Mouse (Mus musculus) midbrain, embryonic 14.5 days (tissue): ENCODE measurements around the gene Gm20388. TPM values are rescaled to one million over a fixed set of nuclear protein-coding genes. Genes with fewer than 3 reads are reported as not detected.

Experiments used
- ATAC-seq: fragments of 200-750 bp; cut with Nextera tagmentation; 2 replicates; pipeline ENCODE4 v1.8.0; 2017; ENCODE audit warnings: moderate number of reproducible peaks, moderate library complexity; ENCODE audit not compliant: low FRiP score, low TSS enrichment
- DNase-seq: peaks from one replicate; pipeline ENCODE4 v3.0.0-alpha.2; 2015
- H3K27ac ChIP-seq: fragments of 300-500 bp; sonication (generic); replicated peaks from 2 replicates; pipeline ENCODE4 v1.5.1; 2014; ENCODE audit warnings: mild to moderate bottlenecking, low read depth, low read length, moderate library complexity
- H3K27me3 ChIP-seq: fragments of 300-500 bp; sonication (generic); 2 replicates; pipeline ENCODE4 v1.6.1; 2014; ENCODE audit warnings: low read length, control low read depth, mixed read lengths; ENCODE audit not compliant: control insufficient read depth, insufficient read depth
- H3K36me3 ChIP-seq: fragments of 300-500 bp; sonication (generic); 2 replicates; pipeline ENCODE4 v1.6.1; 2014; ENCODE audit warnings: low read length, control low read depth; ENCODE audit not compliant: control insufficient read depth, insufficient read depth
- H3K4me1 ChIP-seq: fragments of 300-500 bp; sonication (generic); 2 replicates; pipeline ENCODE4 v1.6.1; 2014; ENCODE audit warnings: mild to moderate bottlenecking, antibody characterized with exemption, low read length, control low read depth; ENCODE audit not compliant: control insufficient read depth, insufficient read depth
- H3K4me2 ChIP-seq: fragments of 300-500 bp; sonication (generic); 2 replicates; pipeline ENCODE4 v1.6.1; 2014; ENCODE audit warnings: mild to moderate bottlenecking, low read length, moderate library complexity
- H3K4me3 ChIP-seq: fragments of 300-500 bp; sonication (generic); replicated peaks from 2 replicates; pipeline ENCODE4 v1.5.1; 2014; ENCODE audit warnings: low read depth, low read length
- H3K9ac ChIP-seq: fragments of 300-500 bp; sonication (generic); replicated peaks from 2 replicates; pipeline ENCODE4 v1.6.1; 2014; ENCODE audit warnings: mild to moderate bottlenecking, low read length, moderate library complexity
- H3K9me3 ChIP-seq: fragments of 300-500 bp; sonication (generic); 2 replicates; pipeline ENCODE4 v1.6.1; 2016; ENCODE audit warnings: low read length, control low read depth, mixed read lengths; ENCODE audit not compliant: control insufficient read depth
- WGBS: fragments of 180-500 bp; shearing (Covaris S2); extraction: QIAGEN DNeasy Blood & Tissue Kit; methylation state at CpG from one replicate; pipeline ENCODE4 v1.1.7; 2014; 5-methylcytosine and 5-hydroxymethylcytosine counted together
- polyA plus RNA-seq: library from polyadenylated mRNA; unstranded; fragments of >200 nt; fragmentation: Nextera tagmentation; extraction: Ambion mirVana; gene quantifications from 2 replicates; pipeline ENCODE4 v1.2.1, GENCODE M21; 2014

The Gm20388 gene
- polyA plus RNA-seq, 1 experiment from 2014 or later, result 4.1 TPM

DNA sequence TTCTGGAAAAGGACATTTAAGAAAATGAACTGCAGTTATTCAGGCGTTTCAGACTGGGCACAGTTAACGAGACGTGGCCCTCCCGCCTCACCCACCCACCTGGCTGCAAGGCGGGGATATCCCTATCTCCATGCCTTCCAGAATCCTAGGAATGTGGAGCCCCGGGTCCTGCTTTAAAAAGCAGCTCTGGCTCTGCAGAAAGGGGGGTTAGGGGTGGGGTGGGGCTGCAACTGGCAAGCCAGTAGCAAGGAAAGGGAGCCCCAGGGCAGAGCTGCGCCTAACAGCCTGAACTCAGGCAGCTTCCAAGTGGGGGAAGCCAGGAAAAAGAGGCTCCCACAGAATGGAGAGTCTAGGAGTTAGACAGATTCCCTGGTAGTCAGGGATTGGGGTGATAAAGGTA, 2668.6 kb downstream of the Gm20388 start:
- DNase-seq, result no peak
- no peak for ATAC-seq
- Histone ChIP-seq H3K9ac (no peak overlapping the region), H3K27ac (no peak overlapping the region), H3K27me3 (no peaks in the 10 kb centered on the region), H3K9me3 (no peaks in the 10 kb centered on the region), H3K4me2 (no peak overlapping the region), H3K4me3 (no peak overlapping the region), H3K36me3 (0 out of 2 replicates have a peak, but pooled peaks cover 5% of the 10 kb centered on the region), H3K4me1 (peaks cover 21% of the 10 kb centered on the region)
- 35% methylated on average over 7 of the region's 7 CpGs for WGBS

DNA sequence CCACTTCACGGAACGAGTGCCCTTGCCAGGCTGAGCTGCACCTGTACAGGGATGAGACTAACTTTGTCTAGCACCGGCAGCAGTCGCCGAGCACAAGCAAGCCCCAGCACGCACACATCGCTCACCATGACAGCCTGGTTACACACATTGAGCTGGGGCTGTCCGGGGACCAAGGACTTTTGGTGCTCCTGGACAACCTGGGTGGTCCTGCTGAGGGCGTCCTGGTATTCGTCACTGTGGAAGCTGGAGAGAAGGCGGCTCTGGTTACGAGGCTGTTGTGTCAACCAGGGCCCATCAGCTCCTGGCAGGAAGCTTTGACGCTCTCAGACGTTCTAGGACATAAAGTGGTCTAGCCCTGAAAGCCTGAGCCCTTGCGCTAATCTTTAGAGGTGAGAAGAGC, 2670.3 kb downstream of the Gm20388 start:
- H3K36me3 ChIP-seq, result no peaks in the 10 kb centered on the region
- H3K27ac ChIP-seq, result no peak overlapping the region
- no peak for ATAC-seq
- H3K4me1 ChIP-seq, result peaks cover 10% of the 10 kb centered on the region
- no peak overlapping the region for H3K4me3 ChIP-seq
- H3K27me3 ChIP-seq, result no peaks in the 10 kb centered on the region
- no peaks in the 10 kb centered on the region for H3K9me3 ChIP-seq
- no peak overlapping the region for H3K9ac ChIP-seq
- no peak for DNase-seq
- WGBS, result 81% methylated on average over 14 of the region's 15 CpGs
- H3K4me2 ChIP-seq, result no peak overlapping the region

DNA sequence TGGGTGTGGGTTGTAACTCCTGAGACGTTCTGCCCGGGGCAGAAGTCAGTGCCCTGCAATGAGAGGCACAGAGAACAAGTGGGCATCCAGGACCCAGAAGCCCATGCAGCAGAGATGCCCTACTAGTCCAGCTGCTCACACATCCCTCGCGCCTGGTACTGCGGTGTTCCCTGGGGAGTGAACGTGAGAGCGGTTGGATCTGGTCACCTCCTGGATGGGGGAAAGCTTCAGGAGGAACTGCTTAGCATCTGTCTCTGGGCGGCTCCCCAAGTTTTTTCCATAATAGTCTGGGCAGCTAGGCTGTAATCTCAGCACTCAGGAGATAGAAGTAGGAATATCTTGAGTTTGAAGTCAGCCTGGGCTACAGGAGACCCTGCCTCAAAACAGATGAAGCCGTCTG, 2674.3 kb downstream of the Gm20388 start:
- Histone ChIP-seq H3K27ac (no peak overlapping the region), H3K27me3 (no peaks in the 10 kb centered on the region), H3K4me1 (no peaks in the 10 kb centered on the region), H3K4me2 (no peak overlapping the region), H3K4me3 (no peak overlapping the region), H3K36me3 (no peaks in the 10 kb centered on the region), H3K9me3 (no peaks in the 10 kb centered on the region), H3K9ac (no peak overlapping the region)
- ATAC-seq (no peak), DNase-seq (no peak)
- 92% methylated on average over 9 of the region's 9 CpGs for WGBS

DNA sequence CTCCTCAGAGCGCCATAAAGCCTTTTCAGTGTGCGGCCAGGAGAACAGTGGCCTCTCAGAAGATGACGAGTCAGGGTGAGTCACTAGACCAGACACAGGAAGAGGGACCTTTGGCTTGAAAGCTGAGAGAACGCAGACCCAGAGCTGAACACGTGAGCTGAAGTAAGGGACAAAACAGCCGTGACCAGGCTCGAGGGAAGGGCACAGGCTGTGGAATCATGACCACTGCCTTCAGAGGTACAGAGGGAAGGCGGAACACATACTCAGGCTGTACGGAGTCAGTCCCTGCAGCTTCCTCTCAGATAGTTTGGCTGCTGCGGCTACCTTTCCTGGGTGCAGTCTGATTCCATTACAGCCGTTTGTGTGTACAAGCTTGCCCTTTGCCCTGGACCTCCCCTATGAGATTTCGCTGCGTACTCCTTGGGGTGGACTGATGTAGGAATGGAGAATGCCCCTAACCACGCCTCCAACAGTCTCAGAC, 2674.8 kb downstream of the Gm20388 start:
- H3K4me1 ChIP-seq, result no peaks in the 10 kb centered on the region
- no peak overlapping the region for H3K4me3 ChIP-seq
- 78% methylated on average over 14 of the region's 14 CpGs for WGBS
- ATAC-seq, result no peak
- H3K27me3 ChIP-seq, result no peaks in the 10 kb centered on the region
- no peak for DNase-seq
- H3K4me2 ChIP-seq, result no peak overlapping the region
- no peak overlapping the region for H3K27ac ChIP-seq
- H3K36me3 ChIP-seq, result no peaks in the 10 kb centered on the region
- no peaks in the 10 kb centered on the region for H3K9me3 ChIP-seq
- H3K9ac ChIP-seq, result no peak overlapping the region

DNA sequence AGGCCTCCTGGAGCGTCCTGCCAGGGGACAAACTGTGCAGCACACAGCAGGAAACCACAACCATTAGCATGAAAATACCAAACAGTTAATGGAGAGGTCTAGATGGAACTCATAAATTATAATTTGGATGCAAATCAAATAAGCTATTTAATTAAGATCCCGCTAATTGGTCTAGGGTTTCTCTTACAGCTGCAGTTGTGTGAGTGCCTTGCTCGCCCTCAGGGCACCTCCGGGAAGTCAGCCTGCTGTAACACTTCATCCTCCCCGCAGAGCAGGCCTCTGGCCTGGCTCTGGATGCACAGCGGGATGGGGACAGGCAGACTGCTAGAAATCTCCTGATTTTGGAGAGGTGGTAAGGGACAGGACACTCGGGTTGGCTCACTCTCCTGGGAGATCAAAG, 2675.5 kb downstream of the Gm20388 start:
- H3K4me3 ChIP-seq, result no peak overlapping the region
- H3K36me3 ChIP-seq, result no peaks in the 10 kb centered on the region
- no peaks in the 10 kb centered on the region for H3K4me1 ChIP-seq
- no peak overlapping the region for H3K4me2 ChIP-seq
- ATAC-seq (no peak), DNase-seq (peak; percentile 50)
- no peaks in the 10 kb centered on the region for H3K27me3 ChIP-seq
- WGBS, result 56% methylated on average over 7 of the region's 7 CpGs
- no peak overlapping the region for H3K9ac ChIP-seq
- H3K27ac ChIP-seq, result no peak overlapping the region
- no peaks in the 10 kb centered on the region for H3K9me3 ChIP-seq

DNA sequence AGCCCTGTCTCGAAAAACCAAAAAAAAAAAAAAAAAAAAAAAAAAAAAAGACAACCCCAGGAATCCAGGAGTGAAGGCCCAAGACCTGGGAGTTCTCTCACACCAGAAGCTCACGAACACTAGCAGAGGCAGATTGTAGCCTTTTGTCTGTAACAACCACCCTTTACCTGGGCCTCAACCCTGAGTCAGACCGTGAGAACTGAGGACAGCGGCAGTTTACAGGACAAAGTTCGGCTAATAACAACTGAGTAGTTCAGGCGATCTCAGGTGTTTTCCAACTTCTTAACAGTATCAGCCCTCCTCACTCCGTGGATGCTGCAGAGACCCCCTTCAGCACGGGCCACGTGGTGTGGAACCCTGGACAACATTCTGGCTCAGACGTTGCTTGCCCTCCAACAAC, 2676.1 kb downstream of the Gm20388 start:
- H3K36me3 ChIP-seq, result no peaks in the 10 kb centered on the region
- no peaks in the 10 kb centered on the region for H3K27me3 ChIP-seq
- H3K27ac ChIP-seq, result no peak overlapping the region
- WGBS, result 90% methylated on average over 10 of the region's 10 CpGs
- no peaks in the 10 kb centered on the region for H3K9me3 ChIP-seq
- ATAC-seq (no peak), DNase-seq (no peak)
- no peaks in the 10 kb centered on the region for H3K4me1 ChIP-seq
- no peak overlapping the region for H3K4me2 ChIP-seq
- no peak overlapping the region for H3K9ac ChIP-seq
- no peak overlapping the region for H3K4me3 ChIP-seq

DNA sequence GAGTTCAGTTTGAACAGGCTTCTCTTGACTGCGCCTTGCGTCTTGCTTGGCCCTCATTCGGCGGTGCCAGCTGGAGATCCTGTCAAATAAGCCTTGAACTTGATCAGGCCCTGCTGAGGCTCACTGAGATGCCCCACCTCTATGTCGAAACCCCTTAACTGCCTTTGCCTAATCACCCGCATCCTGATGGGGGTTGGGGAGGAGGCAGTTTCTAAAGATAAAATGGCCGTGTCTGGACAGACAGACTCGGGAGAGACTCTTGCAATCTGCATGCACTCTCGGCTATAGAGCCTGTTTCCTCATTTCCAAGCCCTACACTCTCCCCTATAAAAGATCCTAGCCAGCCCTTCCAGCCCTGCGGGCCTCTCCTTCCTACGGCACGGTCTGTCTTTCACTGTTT, 2682.6 kb downstream of the Gm20388 start:
- peaks cover 7% of the 10 kb centered on the region; the same call in 1 of the 2 replicates for H3K36me3 ChIP-seq
- WGBS, result 78% methylated on average over 12 of the region's 12 CpGs
- H3K4me3 ChIP-seq, result no peak overlapping the region
- no peak overlapping the region for H3K4me2 ChIP-seq
- H3K9ac ChIP-seq, result no peak overlapping the region
- H3K27me3 ChIP-seq, result no peaks in the 10 kb centered on the region
- DNase-seq, result no peak
- ATAC-seq, result no peak
- no peaks in the 10 kb centered on the region for H3K4me1 ChIP-seq
- H3K27ac ChIP-seq, result no peak overlapping the region
- H3K9me3 ChIP-seq, result no peaks in the 10 kb centered on the region

DNA sequence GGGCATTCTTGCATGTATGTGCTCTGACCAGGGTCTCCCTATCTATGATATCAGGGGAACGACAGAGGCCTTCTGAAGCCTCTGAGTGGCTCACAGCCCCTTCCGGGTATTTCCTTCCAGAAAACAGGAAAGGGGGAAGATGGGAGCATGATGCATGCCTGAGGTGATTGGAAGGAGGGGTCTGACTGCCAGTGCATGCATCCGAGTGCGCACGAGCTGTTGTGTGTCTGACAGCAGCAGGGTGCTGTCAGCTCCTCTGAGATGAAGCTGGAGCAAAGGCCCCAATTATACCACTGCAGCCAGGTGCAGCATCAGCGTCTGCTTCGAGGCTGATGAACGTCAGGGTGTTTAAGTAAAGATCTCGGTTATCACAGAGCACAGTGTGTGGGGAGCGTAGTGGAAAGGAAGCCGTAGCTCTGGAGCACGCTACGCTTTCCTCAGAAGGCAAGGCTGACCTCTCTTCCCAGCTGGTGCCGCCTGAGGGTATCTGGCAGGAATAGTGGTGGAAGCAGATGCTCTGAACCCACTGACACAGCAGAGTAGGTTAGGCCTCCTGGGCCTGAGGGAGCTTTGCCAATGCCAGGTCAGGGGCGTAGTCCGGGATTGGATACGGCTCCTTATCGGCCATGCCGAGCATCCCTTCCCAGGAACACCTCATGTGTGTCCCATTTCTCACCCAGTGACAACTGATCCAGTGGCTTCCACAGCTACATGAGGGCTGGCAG, 2683.3 kb downstream of the Gm20388 start:
- Histone ChIP-seq H3K4me1 (no peaks in the 10 kb centered on the region), H3K27me3 (no peaks in the 10 kb centered on the region), H3K27ac (no peak overlapping the region), H3K36me3 (peaks cover 7% of the 10 kb centered on the region; the same call in 1 of the 2 replicates), H3K4me3 (no peak overlapping the region), H3K9me3 (no peaks in the 10 kb centered on the region), H3K4me2 (no peak overlapping the region), H3K9ac (no peak overlapping the region)
- WGBS, result 77% methylated on average over 19 of the region's 19 CpGs
- ATAC-seq (no peak), DNase-seq (no peak)

DNA sequence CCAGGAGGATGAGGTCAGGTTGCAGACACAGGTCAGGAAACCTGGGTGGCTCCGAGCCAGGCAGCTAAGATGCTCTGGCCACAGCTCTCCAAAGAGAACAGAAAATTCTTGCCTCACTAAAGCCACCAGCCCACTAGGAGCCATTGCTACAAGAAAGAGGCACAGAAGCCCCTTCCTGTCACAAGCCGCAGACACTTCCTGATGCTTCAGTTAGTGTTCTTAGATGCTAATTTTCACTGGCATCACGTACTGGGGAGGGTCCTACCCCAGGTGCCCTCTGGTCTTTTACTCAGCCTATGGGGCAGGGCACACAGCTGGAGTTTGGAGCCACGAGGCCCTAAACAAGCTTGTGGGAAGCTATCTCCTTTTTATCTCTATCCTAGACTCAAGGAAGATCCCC, 2685.4 kb downstream of the Gm20388 start:
- WGBS, result 49% methylated on average over 4 of the region's 4 CpGs

More for the DNA sequence above, 2685.4 kb downstream of the Gm20388 start:
- DNase-seq, result no peak
- H3K9ac ChIP-seq, result no peak overlapping the region
- H3K4me1 ChIP-seq, result no peaks in the 10 kb centered on the region
- H3K27ac ChIP-seq, result no peak overlapping the region
- H3K36me3 ChIP-seq, result peaks cover 7% of the 10 kb centered on the region; the same call in 1 of the 2 replicates
- H3K4me3 ChIP-seq, result no peak overlapping the region
- H3K4me2 ChIP-seq, result no peak overlapping the region
- no peaks in the 10 kb centered on the region for H3K9me3 ChIP-seq
- no peak for ATAC-seq
- no peaks in the 10 kb centered on the region for H3K27me3 ChIP-seq
